Mouse (Mus musculus): ENCODE results near the gene 4931406P16Rik.
A peak's percentile ranks its signal among the peaks of the same experiment; 100 is the strongest.

Gene 4931406P16Rik

GRCm38 (mm10) chr7:34246870-34247499 lies 66.4 kb downstream of the 4931406P16Rik start:
- no peak for DNase-seq (ENCODE audit: low read depth)

GRCm38 (mm10) chr7:34242176-34242575 lies 71.2 kb downstream of the 4931406P16Rik start:
- DNase-seq (ENCODE audit: low read depth) = no peak

- no peak for DNase-seq (ENCODE audit: low read depth)
These were observed 75.3 kb downstream of the 4931406P16Rik start for GRCm38 (mm10) chr7:34238086-34238485.

- DNase-seq (ENCODE audit: low read depth) = no peak
These were observed 77.7 kb downstream of the 4931406P16Rik start for GRCm38 (mm10) chr7:34235602-34236001.

- no peak for DNase-seq (ENCODE audit: low read depth)
These were observed 78.5 kb downstream of the 4931406P16Rik start for GRCm38 (mm10) chr7:34234610-34235561.

GRCm38 (mm10) chr7:34233909-34234609 lies 79.3 kb downstream of the 4931406P16Rik start:
- DNase-seq (ENCODE audit: low read depth) = peak; percentile 94

GRCm38 (mm10) chr7:34232785-34233725 lies 80.3 kb downstream of the 4931406P16Rik start:
- no peak for DNase-seq (ENCODE audit: low read depth)

- peak; percentile 81 for DNase-seq (ENCODE audit: low read depth)
These were observed 83.2 kb downstream of the 4931406P16Rik start, which contains the start of gene Gpi1 for GRCm38 (mm10) chr7:34230116-34230515. Gene Gpi1, minus strand, starts transcription at chr7:34230336.

- DNase-seq (ENCODE audit: low read depth) = no peak
These were observed 83.7 kb downstream of the 4931406P16Rik start for GRCm38 (mm10) chr7:34229691-34230111.

GRCm38 (mm10) chr7:34229153-34229552 lies 84.2 kb downstream of the 4931406P16Rik start:
- DNase-seq (ENCODE audit: low read depth) = no peak

- no peak for DNase-seq (ENCODE audit: low read depth)
These were observed 84.7 kb downstream of the 4931406P16Rik start for GRCm38 (mm10) chr7:34228641-34229040.

GRCm38 (mm10) chr7:34226846-34227245 lies 86.5 kb downstream of the 4931406P16Rik start:
- DNase-seq (ENCODE audit: low read depth) = no peak

GRCm38 (mm10) chr7:34226086-34226485 lies 87.3 kb downstream of the 4931406P16Rik start:
- DNase-seq (ENCODE audit: low read depth) = no peak

GRCm38 (mm10) chr7:34224308-34224707 lies 89.0 kb downstream of the 4931406P16Rik start:
- no peak for DNase-seq (ENCODE audit: low read depth)

- no peak for DNase-seq (ENCODE audit: low read depth)
These were observed 91.0 kb downstream of the 4931406P16Rik start for GRCm38 (mm10) chr7:34222340-34222739.

- no peak for DNase-seq (ENCODE audit: low read depth)
These were observed 91.6 kb downstream of the 4931406P16Rik start for GRCm38 (mm10) chr7:34221594-34222250.

- no peak for DNase-seq (ENCODE audit: low read depth)
These were observed 94.9 kb downstream of the 4931406P16Rik start for GRCm38 (mm10) chr7:34218496-34218895.

GRCm38 (mm10) chr7:34216474-34216873 lies 96.9 kb downstream of the 4931406P16Rik start:
- DNase-seq (ENCODE audit: low read depth) = no peak

- DNase-seq (ENCODE audit: low read depth) = no peak
These were observed 97.9 kb downstream of the 4931406P16Rik start for GRCm38 (mm10) chr7:34215481-34215880.

- no peak for DNase-seq (ENCODE audit: low read depth)
These were observed 98.7 kb downstream of the 4931406P16Rik start for GRCm38 (mm10) chr7:34214644-34215043.

GRCm38 (mm10) chr7:34213281-34213680 lies 100.1 kb downstream of the 4931406P16Rik start:
- DNase-seq (ENCODE audit: low read depth) = no peak
